Mouse (Mus musculus) hematopoietic stem cell, adult 5-6 weeks (primary cell): ENCODE data around the gene Wnt4. TPM values are rescaled to one million over a fixed set of nuclear protein-coding genes. Genes with fewer than 3 reads are reported as not detected.
A peak's percentile ranks its signal among the peaks of the same experiment; 100 is the strongest.

ENCODE experiments used
- ATAC-seq, 2 experiments: fragments of 125-278 bp in 1 of 2; replicated peaks in 1 of 2; 2 replicates each; pipeline ENCODE4 v1.8.0; 2016 to 2017; ENCODE audit warnings: inconsistent platforms in 2 of 2, mild to moderate bottlenecking in 2 of 2, moderate number of reproducible peaks in 2 of 2, low read depth in 1 of 2, moderate TSS enrichment in 1 of 2; ENCODE audit not compliant: low FRiP score in 2 of 2, poor library complexity in 2 of 2, severe bottlenecking in 2 of 2, insufficient read depth in 1 of 2, low TSS enrichment in 1 of 2
- total RNA-seq: library from RNA; stranded (forward); fragments of 172-1452, 232-1000 nt; gene quantifications from 2 replicates; pipeline ENCODE4 v1.2.3, GENCODE M21; 2017

Wnt4 gene
- total RNA-seq, 1 experiment from 2014 or later: not detected

GRCm38 (mm10) chr4:137294951-137295350 lies 17.7 kb downstream of the Wnt4 start:
- no peak; a peak in 1 of 4 replicates for ATAC-seq

GRCm38 (mm10) chr4:137297611-137298010 lies 20.3 kb downstream of the Wnt4 start:
- ATAC-seq: no peak

- no peak for ATAC-seq
Measured at GRCm38 (mm10) chr4:137298406-137298805, 21.1 kb downstream of the Wnt4 start.

- no peak for ATAC-seq
Measured at GRCm38 (mm10) chr4:137300227-137300626, 22.9 kb downstream of the Wnt4 start.

- no peak for ATAC-seq
Measured at GRCm38 (mm10) chr4:137301635-137302034, 24.3 kb downstream of the Wnt4 start.

- no peak for ATAC-seq
Measured at GRCm38 (mm10) chr4:137304106-137304505, 26.8 kb downstream of the Wnt4 start.

- no peak for ATAC-seq
Measured at GRCm38 (mm10) chr4:137305066-137305465, 27.8 kb downstream of the Wnt4 start.

- no peak for ATAC-seq
Measured at GRCm38 (mm10) chr4:137305831-137306576, 28.7 kb downstream of the Wnt4 start.

- ATAC-seq: no peak
Measured at GRCm38 (mm10) chr4:137306577-137306888, 29.2 kb downstream of the Wnt4 start.

GRCm38 (mm10) chr4:137306991-137307706 lies 29.9 kb downstream of the Wnt4 start:
- ATAC-seq: no peak

GRCm38 (mm10) chr4:137308377-137308776 lies 31.1 kb downstream of the Wnt4 start:
- peak; percentile 35 to 54; a peak in 2 of 4 replicates for ATAC-seq

GRCm38 (mm10) chr4:137313511-137313910 lies 36.2 kb downstream of the Wnt4 start:
- ATAC-seq: no peak

GRCm38 (mm10) chr4:137314561-137314960 lies 37.3 kb downstream of the Wnt4 start:
- no peak for ATAC-seq

- no peak for ATAC-seq
Measured at GRCm38 (mm10) chr4:137315061-137315460, 37.8 kb downstream of the Wnt4 start.

GRCm38 (mm10) chr4:137316027-137316770 lies 38.9 kb downstream of the Wnt4 start:
- ATAC-seq: no peak

GRCm38 (mm10) chr4:137324926-137325325 lies 47.6 kb downstream of the Wnt4 start:
- ATAC-seq: no peak

- peak in 1 of 2 experiments; percentile 68; a peak in 1 of 4 replicates for ATAC-seq
Measured at GRCm38 (mm10) chr4:137326494-137326893, 49.2 kb downstream of the Wnt4 start.

- ATAC-seq: no peak
Measured at GRCm38 (mm10) chr4:137332051-137332450, 54.8 kb downstream of the Wnt4 start.
